Mouse (Mus musculus): Measurements from ENCODE around the gene 1700010I14Rik.

GRCm38 (mm10) chr17:9052441-9052980 is 64.4 kb downstream of the 1700010I14Rik start:
- TF ChIP-seq CTCF (IDR thresholded peaks at IDR 0.05; ENCODE audit: low read depth, low read length) (no peak), GATA1 (IDR thresholded peaks at IDR 0.05; ENCODE audit: borderline replicate concordance, low read length) (no peak)
